Mouse (Mus musculus) activated CD4-positive, CD25-positive, alpha-beta regulatory T cell, adult 4 months (primary cell): ENCODE results near the gene Rgs19. TPM values are rescaled to one million over a fixed set of nuclear protein-coding genes. Genes with fewer than 3 reads are reported as not detected.
A peak's percentile ranks its signal among the peaks of the same experiment; 100 is the strongest.

Experiments
- ATAC-seq: one replicate; pipeline ENCODE4 v1.8.0; 2017
- polyA plus RNA-seq, 2 experiments: library from polyadenylated mRNA; unstranded; fragments of 100-300 nt; shearing (Covaris generic); gene quantifications; one replicate each; pipeline ENCODE4 v1.2.1; 2017

Rgs19 gene
- polyA plus RNA-seq, 2 experiments from 2014 or later, result 199 to 210 TPM

DNA sequence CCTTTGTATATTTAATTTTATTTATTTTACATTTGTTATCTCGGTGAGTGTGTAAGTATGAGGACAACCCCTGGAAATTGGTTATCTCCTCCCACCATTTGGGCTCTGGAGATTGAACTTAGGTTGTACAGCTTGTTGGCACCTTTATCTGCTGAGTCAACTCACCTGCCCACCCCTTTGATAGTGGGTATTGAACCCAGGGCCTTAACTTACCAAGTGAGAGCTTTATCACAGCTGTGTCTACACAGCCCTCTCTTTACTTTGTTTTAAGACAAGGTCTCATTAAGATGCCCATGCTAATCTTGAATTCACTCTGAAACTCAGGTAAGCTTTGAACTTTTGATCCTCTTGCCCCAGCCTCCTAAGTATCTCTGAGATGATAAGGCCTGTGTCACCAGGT lies 11.8 kb downstream of the Rgs19 start:
- no peak for ATAC-seq

DNA sequence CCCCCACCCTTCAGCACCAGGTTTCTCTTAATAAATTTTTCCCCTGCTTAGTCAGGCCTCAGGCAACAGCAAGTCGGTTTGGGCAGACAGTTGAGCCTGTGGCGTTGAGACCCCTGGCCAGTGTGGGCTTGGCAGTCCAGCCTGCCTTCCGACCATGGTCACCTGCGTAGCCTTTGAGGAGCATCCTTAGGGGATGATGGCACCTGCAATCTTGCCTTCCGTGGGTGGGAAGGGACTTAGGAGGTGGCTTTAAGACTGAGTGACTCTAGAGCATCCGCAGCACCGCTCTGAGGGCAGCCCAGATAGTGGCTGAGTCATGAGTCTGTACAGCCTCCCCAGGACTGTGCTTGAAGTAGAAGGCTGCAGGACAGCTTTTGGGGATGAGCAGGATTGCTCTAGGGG lies 13.1 kb downstream of the Rgs19 start:
- peak; percentile 42 for ATAC-seq

DNA sequence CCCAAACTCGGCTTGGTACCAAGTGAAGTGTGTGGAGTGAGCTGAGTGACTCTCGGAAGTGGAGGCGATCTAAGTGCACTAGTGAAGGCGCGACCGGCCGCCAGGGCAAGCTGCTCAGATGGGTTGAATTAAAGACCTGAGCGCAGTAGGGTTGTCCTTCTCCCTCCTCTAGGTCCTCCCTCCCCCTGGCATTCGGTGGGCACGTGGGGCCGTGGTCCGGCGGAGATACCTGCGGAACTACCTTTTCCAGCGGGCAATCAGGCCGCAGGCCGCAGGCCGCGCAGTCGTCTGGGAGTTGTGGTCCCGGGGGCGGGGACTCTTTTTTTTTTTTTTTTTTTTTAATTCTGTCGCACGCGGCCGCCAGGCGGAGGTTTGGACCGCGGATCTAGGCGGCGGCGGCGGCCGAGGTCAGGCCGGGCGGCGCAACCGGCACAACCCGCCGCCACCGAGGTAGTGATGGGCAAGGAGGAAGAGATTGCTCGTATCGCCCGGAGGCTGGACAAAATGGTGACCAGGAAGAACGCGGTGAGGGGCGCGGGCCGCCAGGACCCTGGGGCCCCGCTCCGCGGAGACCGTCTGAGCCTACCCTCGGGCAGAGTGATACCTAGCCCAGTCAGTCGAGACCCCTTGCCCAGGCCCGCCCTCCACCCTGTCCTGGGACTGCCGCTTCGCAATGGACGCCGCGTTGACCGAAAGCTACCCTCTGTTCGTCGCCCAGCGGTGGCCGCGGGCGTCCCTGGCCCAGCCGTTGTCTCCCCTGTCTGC lies 13.6 kb downstream of the Rgs19 start, which contains the start of gene Tcea2:
Tcea2 (plus strand) TSS at position 360 of the 765 bp plus-strand sequence.
- ATAC-seq, result peak; percentile 55

DNA sequence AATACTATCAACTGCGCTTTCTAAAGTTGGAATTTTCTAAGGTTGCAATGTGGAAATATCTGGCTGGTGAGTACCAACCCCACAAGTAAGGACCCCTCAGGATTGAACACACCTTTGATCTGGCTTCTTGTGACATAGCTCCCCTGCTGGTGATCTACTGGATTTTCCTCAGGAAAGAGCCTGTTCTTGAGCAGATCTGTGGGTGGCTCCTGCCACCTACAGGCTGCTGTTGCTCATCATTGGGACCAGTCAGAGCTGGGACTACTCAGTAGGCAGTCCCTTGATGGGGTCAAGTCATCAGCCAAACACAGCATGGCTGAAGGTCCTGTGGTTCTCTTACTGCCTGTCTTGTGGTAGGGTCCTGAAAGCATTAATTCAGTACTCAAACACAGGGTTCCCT lies 15.0 kb downstream of the Rgs19 start:
- peak; percentile 71 for ATAC-seq

DNA sequence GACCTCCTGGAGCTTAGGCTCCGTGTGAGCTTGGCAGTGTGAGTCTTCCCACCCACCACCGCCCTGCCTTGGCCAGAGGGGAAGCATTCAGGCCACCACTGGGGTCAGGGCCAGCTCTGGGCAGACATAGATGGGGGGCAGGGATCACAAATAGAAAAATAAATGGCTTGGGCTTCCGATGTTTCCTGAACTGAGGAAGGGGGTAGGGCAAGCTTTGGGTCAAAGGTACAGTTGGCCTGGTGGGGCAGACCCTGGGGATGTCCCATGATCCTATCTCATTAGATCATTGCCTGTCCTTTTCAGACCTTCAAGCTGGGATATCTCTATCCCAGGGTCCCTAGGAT lies 16.1 kb downstream of the Rgs19 start:
- no peak for ATAC-seq

DNA sequence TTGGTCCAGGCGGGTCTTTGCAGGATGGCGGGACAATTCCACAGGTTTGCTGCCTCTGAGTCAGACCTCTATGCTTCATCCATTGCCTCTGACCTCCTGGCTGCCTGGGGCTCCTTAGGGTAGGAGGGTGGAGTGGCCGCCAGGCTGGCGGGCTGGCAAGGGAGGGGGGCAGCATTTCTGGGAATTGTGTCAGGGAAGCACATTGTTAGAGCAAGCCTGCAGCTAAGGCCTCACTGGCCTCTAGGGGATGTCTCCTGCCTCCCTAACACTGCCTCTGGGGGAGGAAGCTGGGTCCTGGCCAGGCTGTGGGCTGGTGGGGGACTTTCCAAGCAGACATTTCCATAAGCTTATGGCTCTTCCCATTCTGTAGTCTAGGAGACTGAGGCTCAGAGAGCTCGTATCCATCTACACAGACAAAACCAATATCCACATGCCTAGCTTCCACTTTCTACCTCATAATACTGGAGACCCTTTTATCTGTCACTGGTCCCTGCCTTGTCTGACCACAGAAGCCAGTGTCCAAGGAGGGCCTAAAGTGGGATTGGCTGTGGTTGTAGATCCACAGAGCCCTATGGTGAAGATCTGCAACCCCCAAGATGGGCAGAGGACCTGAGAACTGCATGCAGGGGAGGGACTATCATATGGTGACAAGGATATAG lies 16.6 kb downstream of the Rgs19 start:
- no peak for ATAC-seq

DNA sequence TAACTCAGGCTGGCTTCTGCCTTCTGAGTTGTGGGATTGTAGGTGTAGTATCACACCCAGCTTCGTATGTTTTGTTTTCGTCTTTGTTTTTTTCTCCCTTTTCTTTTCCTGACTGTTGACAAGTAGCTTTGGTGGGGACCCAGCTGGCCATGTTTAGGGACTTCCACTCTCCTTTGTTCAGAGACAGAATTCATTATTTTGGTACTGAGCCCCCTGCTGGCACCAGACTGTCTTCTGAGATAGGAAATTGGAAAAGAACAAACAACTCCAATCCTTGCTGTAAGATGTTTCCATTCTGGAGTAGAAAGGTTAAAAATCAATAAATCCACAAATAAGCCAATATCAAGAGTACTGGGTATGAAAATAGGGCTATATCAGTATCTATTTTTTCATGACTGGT lies 17.4 kb downstream of the Rgs19 start:
- ATAC-seq, result no peak

DNA sequence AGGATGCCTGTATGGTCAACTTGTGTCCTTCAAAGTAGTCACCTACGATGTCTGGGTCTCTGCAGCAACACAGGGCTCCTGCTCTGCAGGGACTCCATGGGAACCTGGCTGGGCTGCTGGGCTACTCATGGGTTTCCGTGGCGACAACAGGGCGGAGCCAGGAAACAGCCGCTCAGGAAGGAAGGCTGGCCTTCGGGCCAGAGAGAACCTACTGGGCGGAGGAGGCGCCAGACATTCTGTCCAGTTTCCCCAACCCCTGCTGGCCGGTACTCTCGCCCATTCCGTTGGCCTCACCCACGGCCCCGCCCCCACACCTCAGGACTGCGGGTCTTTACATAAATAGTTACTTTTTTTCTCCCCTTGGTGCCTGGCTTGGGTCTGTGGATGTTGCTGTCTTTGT lies 18.3 kb downstream of the Rgs19 start:
- no peak for ATAC-seq

DNA sequence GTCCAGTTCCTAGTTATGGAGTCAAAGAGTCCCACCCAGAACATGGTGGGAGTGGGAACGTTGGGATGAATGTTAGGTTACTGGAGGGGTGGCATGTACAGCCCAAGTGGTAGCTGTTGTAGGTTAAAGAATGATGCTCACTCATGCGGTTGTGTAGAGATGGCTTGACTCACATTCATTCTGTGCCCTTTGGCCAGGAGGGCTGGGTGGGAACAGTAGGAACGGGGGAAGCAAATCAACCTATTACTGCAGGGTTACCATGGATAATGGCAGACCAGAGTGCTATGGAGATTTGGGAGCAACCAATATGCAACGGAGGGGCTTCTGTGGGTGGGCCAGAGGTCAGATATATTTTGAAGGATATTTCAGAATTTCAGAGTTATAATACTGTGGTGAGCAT lies 18.8 kb downstream of the Rgs19 start:
- ATAC-seq, result no peak

DNA sequence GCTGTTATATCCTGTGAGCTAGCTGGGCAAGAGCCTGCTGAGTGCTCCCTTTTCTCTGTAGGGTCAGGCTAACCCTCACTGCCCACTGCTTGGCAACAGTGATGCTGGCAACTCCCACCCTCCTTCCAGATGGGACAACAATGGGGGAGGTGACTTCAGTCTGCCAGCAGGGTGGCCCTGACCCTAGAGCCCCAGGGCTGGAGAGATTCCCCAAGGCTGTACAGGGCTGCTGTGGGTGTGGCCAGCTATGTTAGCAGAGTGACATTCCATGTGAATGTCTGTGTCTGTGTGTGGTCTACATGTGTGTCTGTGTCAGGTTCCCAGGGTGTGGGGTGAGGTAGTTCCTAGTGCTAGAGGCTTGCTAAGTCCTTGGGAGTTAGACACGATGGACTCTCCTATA lies 20.3 kb downstream of the Rgs19 start:
- no peak for ATAC-seq

DNA sequence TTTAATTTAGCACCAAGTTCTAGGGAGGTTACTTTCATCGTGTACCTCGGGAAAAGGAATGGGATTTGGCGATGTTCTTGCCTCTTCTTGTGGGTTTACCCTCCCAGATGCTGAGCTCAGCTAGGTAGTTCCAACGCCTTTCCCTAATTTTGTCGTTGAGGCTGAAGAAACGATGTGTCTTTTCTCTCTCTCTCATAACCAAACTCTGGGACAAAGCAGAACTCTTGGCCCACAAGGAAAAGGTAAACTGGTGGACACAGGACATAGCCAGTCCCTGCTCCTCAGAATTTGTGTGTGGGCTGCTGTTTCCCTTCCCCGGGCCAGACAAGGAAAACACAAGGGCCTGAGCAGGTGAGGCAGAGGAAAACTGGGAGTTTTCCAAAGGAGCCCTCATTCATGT lies 21.8 kb downstream of the Rgs19 start:
- ATAC-seq, result no peak

DNA sequence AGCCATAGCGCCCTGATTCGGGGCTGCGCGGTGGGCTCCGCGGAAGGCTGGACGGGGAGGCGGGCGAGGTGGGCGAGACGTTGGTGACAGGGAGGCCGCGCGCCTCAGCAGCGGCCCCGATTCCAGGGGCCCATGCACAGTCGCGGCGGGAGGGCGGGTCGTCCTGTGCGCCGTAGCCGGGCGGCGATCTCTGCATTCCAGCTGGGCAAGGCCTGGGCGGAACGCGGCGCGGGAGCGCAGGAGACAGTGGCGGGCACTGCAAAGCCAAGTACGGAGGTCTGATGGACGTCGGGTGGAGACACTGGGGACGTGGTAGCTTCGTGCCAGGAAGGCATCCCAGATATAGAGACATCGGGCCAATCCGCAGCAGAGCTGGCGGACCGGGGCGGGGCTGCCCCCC lies 22.5 kb downstream of the Rgs19 start, which contains the start of gene Sox18:
Sox18 (minus strand) TSS at position 315 of the 400 bp plus-strand sequence.
- no peak for ATAC-seq

DNA sequence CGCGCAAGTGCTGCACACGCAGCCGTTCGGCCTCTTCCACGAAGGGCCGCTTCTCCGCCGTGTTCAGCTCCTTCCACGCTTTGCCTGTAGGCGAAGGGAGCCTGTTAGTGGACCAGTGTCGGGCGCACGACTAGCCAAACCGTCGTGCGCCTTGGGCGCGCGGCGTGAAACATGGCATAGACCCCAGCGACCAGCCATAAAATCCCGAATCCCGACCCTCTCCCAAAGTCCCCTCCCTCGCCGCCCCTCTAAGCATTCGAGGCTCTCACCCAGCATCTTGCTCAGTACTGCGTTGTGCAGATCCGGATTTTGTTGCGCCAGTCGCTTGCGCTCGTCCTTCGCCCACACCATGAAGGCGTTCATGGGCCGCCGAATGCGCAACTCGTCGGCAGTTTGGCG lies 22.9 kb downstream of the Rgs19 start:
- no peak for ATAC-seq

DNA sequence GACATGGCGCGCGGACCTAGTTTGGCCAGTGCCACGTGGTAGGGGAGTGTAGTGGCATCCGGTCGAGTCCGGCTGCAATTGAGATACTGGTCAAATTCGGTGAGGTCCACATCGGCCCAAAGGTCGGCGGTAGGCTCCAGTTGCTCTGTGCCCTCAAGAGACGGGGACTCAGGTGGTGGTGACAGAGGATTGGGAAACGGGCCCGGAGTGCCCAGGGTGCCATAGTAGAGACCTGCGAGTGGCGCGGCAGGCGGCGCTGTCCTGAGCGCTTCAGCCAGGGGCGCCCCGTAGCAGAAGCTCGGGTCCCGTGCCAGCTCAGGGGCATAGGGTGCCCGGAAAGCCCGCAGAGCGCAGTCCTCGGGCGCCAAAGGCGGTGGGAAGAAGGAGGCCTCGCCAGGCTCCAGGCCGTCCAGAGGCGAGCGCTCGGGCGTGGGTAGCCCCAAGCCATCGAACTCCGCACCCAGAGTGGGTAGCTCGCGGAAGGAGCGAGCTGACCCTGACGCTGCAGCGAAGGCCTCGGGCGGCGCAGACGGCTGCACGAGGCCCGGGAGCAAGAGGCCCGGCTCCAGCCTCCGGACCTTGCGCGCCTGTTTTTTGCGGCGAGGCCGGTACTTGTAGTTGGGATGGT lies 23.4 kb downstream of the Rgs19 start:
- no peak for ATAC-seq

DNA sequence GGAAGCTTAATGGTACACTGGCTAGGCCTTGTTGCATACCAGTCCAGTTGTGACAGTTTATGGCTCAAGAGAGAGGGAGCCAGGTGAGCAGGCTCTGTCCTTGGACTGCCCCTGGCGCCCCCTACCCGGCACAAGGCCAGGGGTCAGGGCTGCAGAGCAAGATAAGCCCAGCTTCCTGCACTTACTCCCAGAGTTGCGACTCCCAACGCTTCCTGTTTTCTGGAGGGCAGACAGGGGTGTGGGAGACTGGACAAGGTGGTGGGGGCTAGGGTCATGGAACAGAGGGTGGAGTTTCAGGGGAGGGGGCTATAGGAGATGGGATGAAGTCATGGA lies 30.5 kb downstream of the Rgs19 start:
- ATAC-seq, result no peak

DNA sequence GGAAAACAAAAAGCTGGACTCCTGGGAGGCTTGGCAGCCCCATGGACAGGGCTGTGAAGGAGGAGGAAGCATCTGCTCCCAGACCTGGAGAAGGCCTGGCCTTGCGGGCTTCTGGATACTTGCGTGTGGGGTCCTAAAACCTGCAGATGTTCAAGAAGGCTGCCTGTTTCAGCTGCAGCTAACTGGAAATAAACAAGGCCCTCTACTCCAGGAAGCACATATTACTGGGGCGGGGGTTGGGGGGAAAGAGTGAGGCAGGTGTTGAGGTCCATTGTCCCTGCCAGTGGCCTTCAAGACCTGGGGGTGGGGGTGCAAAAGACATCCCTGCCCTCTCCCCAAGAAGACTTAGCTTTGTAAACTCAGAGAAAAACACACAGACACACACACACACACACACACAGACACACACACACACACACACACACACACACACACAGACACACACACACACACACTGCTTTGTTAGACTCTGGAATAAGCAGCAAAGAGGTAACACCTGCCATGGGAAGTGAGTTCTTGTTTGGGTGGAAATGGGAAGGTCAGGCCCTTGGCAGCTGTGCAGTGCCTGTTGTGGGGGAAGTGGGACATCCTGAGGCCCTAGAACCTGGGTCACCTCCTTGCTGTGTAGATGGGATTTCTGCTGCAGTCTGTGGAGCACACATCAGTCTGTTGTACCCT lies 31.0 kb downstream of the Rgs19 start:
- no peak for ATAC-seq

DNA sequence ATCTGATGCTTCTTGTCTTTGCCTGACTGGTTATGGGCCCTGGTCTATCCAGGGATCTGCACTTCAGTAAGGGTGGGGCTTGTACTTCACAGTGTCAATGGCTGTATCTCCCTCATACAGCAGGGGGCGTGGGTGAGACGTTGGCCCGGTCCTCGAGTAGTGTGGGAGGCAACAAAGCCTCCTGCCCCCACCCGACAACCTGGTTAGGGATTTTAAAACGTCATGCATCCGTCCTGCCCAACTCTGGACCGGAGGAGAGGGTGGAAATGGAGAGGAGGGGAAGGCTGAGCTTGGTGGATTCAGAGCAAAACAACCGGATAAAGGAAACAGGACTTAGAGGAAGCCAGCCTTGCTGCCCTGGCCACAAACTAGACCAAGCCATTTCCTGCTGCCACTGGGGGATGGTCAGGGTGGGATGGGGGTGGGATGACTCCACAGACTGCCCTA lies 34.1 kb downstream of the Rgs19 start:
- peak; percentile 84 for ATAC-seq

DNA sequence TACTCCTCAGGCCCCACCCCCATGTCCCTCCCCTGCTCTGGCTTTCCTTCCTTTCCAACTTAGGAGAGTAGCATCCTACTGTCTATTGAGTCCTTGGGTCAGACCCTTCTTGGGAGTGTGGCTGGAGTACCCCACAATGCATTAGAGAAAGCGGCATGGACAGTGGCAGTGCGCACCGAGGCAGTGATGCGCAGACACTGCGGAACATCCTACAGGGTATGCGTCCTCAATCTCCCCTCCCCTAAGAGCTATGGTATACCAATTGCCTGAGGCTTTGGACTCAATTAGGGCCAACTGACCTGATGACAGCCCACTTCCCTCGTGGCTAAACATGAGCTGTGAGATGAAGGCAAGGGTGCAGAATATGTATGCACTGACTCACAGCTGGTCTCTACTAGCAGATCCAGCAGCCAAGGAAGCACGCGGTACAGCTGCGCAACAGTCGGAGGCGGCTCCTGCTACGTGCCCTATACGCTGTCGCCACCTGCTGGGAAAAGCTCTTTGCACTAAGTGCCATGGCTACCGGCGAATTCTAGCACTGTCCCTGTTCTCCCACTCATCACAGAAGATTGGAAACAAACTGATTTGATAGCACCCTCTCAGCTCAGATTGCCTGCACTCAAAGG lies 34.7 kb downstream of the Rgs19 start:
- no peak for ATAC-seq

DNA sequence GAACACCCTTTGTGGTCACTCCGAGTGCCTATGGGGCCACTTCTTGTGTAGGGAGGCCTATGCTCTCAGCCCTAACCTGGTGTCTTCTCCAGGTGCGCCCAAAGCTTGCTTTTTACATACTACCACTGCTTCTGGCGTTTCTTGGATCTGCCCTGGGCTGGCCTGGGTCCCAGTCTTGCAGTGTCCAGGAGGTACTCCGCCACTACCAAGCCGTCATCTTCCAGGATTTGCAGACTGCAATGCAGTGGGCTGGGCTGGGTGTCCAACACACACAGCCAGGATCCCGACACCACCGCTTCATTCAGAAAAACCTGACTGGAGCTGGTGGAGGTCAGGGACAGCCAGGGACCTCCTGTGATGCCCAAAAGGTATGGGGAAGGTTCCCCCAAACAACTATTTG lies 35.2 kb downstream of the Rgs19 start:
- no peak for ATAC-seq

DNA sequence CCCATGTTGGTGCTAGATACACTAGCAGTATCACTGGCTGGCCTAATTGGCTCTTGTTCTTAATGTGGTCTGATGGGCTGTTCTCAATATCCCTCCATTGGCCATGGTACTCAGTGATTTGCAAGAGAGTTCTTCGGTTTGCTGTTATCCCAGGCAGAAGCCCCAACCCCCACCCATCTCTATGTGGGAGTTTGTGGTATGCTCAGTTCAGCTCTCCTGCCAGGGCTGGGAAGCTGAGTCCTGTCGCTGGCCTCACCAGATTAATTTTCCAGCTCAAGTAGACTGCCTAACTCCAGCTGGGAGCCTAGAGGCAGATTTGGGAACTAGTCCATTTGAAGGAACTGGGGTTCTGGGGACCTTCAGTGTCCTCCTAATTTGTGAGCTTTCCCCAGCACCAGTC lies 36.3 kb downstream of the Rgs19 start:
- ATAC-seq, result no peak

DNA sequence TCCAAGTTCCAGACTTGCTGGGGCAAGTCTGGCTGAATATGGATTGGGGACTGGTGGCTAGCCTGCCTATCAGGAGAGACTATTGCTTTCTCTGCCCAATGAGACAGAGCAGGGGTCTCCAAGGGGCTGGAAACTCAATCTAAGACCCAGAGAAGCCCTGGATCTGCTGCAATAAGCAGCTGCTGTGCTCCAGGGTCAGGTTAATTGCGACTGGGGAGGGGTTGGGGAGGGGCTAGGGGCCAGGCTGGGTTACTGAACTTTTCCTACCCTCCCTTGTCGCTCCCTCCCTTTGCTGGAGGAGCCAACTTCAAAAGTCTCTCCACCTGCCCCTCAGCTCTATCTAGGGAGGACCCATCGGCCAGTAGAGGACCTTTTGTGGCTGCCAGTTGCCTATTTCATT lies 37.0 kb downstream of the Rgs19 start, which contains the start of gene Gm29797:
Gm29797 (plus strand) TSS at position 301 of the 400 bp plus-strand sequence.
- ATAC-seq, result no peak

DNA sequence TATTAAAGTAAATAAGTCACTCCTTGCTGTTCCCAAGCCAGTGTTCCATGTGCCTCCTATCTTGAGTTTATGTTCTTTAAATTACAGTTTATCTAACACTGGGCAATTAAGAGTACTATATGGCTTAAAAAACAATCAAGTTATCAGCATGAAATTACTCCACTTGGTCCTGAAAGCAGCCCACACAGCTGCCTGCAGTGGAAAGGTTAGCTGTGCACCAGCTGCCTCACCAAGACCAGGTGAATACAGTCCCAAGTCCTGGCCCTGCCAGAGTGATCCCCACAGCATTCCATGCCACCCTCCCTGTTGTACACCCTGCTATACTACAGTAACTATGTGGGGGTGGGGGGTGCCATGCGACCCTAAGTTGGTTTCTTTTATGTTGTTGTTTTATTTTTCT lies 40.3 kb downstream of the Rgs19 start:
- ATAC-seq, result no peak

DNA sequence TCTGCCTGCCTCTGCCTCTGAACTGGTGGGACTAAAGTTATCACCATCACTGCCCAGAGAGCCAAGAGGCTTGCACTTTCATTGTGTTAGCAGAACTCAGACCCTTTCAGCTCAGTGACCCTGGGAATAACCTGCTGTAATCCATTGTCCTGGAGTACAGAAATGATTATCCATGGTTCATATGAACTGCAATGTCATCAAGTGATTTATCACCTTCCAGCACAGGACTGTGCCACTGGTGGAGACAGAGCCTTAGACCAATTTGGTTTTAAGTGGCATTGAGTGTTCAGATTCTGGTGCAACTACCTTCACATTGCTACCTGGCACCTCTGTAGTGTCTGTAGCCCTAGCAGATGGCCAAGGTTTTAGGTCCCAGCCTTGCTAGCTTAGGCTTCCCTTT lies 40.7 kb downstream of the Rgs19 start:
- no peak for ATAC-seq
